Mouse (Mus musculus) liver, embryonic 11.5 days (tissue): ENCODE data around the gene Gm38119. TPM values are rescaled to one million over a fixed set of nuclear protein-coding genes. Genes with fewer than 3 reads are reported as not detected.
"Not testable (repeated sequence)": the region's sequence is repeated elsewhere in the genome, so short reads cannot be mapped to it uniquely, and the experiment has no call there.

Experiments used
- ATAC-seq: fragments of 200-750 bp; cut with Nextera tagmentation; replicated peaks from 2 replicates; pipeline ENCODE4 v1.8.0; 2017; ENCODE audit warnings: moderate number of reproducible peaks, mild to moderate bottlenecking, moderate TSS enrichment, moderate library complexity; ENCODE audit not compliant: low FRiP score
- DNase-seq: peaks from one replicate; pipeline ENCODE4 v3.0.0-alpha.2; 2017; ENCODE audit warnings: low spot score
- H3K27ac ChIP-seq: fragments of 300-500 bp; sonication (generic); 2 replicates; pipeline ENCODE4 v1.5.1; 2014; ENCODE audit warnings: mild to moderate bottlenecking, low read depth, low read length, control low read depth
- H3K27me3 ChIP-seq: fragments of 300-500 bp; sonication (generic); replicated peaks from 2 replicates; pipeline ENCODE4 v1.6.1; 2014; ENCODE audit warnings: low read length, mixed read lengths; ENCODE audit not compliant: control insufficient read depth, insufficient read depth
- H3K36me3 ChIP-seq: fragments of 300-500 bp; sonication (generic); 2 replicates; pipeline ENCODE4 v1.6.1; 2014; ENCODE audit warnings: mild to moderate bottlenecking, low read length, moderate library complexity, mixed read lengths; ENCODE audit not compliant: control insufficient read depth, insufficient read depth
- H3K4me1 ChIP-seq: fragments of 300-500 bp; sonication (generic); replicated peaks from 2 replicates; pipeline ENCODE4 v1.6.1; 2014; ENCODE audit warnings: low read length, mixed read lengths; ENCODE audit not compliant: control insufficient read depth, insufficient read depth
- H3K4me2 ChIP-seq: fragments of 300-500 bp; sonication (generic); 2 replicates; pipeline ENCODE4 v1.6.1; 2014; ENCODE audit warnings: mild to moderate bottlenecking, control low read depth, moderate library complexity
- H3K4me3 ChIP-seq: fragments of 300-500 bp; sonication (generic); 2 replicates; pipeline ENCODE4 v1.5.1; 2014; ENCODE audit warnings: low read depth, low read length, control low read depth
- H3K9ac ChIP-seq: fragments of 300-500 bp; sonication (generic); 2 replicates; pipeline ENCODE4 v1.6.1; 2014; ENCODE audit warnings: low read depth, low read length, control low read depth
- H3K9me3 ChIP-seq: fragments of 300-500 bp; sonication (generic); 2 replicates; pipeline ENCODE4 v1.6.1; 2016; ENCODE audit warnings: low read length, inconsistent platforms, mixed read lengths; ENCODE audit not compliant: control insufficient read depth
- WGBS: fragments of 180-500 bp; shearing (Covaris S2); extraction: QIAGEN DNeasy Blood & Tissue Kit; methylation state at CpG from one replicate; pipeline ENCODE4 v1.1.7; 2014; 5-methylcytosine and 5-hydroxymethylcytosine counted together
- polyA plus RNA-seq: library from polyadenylated mRNA; unstranded; fragments of >200 nt; fragmentation: Nextera tagmentation; extraction: Ambion mirVana; gene quantifications from 2 replicates; pipeline ENCODE4 v1.2.1, GENCODE M21; 2014

The Gm38119 gene
- polyA plus RNA-seq, 1 experiment from 2014 or later: not detected

DNA sequence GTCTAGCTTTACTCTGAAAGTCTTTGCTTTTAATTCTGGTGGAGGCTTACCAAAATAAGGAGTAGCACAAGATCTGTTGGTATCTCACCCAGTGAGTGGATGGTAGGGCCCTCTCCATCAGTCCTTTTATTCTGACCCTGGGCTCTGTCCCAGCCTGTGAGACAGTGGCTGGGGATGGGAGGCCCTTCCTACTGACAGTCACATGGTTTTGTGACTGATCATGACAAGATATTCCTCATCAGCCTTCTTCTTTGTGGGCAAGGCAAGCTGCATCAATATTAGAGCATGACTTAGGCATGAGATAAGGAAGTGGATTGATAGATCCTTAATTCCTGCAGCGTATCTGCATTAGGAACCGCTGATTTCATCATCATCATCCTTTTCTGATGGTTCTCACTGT is 29.9 kb downstream of the Gm38119 start, which contains the start of gene Lce1e:
Lce1e (minus strand) TSS at position 101 of the 400 bp plus-strand sequence.
- Histone ChIP-seq H3K27me3 (no peaks in the 10 kb centered on the region), H3K4me1 (no peaks in the 10 kb centered on the region), H3K4me3 (no peak within 1 kb of the TSS), H3K9ac (no peak within 1 kb of the TSS), H3K27ac (no peak within 1 kb of the TSS), H3K4me2 (no peak within 1 kb of the TSS), H3K36me3 (no peaks in the 10 kb centered on the region), H3K9me3 (no peaks in the 10 kb centered on the region)
- DNase-seq (no peak), ATAC-seq (no peak; the same call in 1 of the 2 replicates)
- WGBS: 75% methylated on average over 2 of the region's 2 CpGs

- H3K27me3 ChIP-seq: no peaks in the 10 kb centered on the region
- ATAC-seq (no peak), DNase-seq (no peak)
- H3K4me2 ChIP-seq: no peak overlapping the region
- H3K4me3 ChIP-seq: no peak overlapping the region
- no peaks in the 10 kb centered on the region for H3K4me1 ChIP-seq
- H3K9ac ChIP-seq: no peak overlapping the region
- WGBS: 31% methylated on average over 1 of the region's 1 CpGs
- no peak overlapping the region for H3K27ac ChIP-seq
- H3K9me3 ChIP-seq: no peaks in the 10 kb centered on the region
- H3K36me3 ChIP-seq: no peaks in the 10 kb centered on the region
These were observed 44.3 kb downstream of the Gm38119 start for GRCm38 (mm10) chr3:92694613-92695012.

DNA sequence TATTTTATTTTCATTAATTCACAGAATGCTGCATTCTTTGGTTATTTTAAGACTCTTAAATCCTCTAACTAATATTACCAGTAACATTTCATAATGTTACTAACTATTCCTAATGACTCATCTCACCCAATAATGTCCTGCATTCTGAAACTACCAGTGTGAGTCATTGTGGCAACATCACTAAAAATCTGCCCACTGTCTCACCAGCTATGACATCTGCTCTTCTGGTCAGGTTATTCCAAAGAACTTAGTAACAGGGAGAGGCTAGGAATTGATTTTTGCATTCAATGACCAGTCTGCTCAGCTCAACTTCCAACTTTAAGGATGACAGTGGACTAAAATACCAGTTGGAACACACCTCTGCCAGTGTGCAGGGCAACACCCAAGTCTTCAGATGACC is 47.2 kb downstream of the Gm38119 start:
- DNase-seq: no peak
- H3K4me3 ChIP-seq: no peak overlapping the region
- H3K4me2 ChIP-seq: no peak overlapping the region
- no peak overlapping the region for H3K27ac ChIP-seq
- H3K9me3 ChIP-seq: no peaks in the 10 kb centered on the region
- H3K9ac ChIP-seq: no peak overlapping the region
- ATAC-seq: no peak
- H3K36me3 ChIP-seq: no peaks in the 10 kb centered on the region
- H3K27me3 ChIP-seq: no peaks in the 10 kb centered on the region
- H3K4me1 ChIP-seq: no peaks in the 10 kb centered on the region

DNA sequence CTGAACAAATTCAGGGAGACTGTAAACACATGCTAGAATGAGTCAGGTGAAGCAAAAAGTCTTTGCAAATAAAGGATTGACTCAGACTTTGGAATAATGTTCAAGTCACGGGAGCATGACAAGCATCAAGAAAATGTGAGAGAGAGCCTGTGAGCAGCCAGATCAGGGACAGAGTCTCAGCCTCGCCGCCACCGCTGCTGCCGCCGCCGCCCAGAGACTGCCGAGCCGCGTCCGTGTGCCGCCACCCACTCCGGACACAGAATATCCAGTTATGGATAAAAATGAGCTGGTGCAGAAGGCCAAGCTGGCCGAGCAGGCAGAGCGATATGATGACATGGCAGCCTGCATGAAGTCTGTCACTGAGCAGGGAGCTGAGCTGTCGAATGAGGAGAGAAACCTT is 49.7 kb downstream of the Gm38119 start:
- not testable (repeated sequence) for H3K9me3 ChIP-seq, H3K4me3 ChIP-seq, H3K27me3 ChIP-seq, H3K4me1 ChIP-seq, H3K27ac ChIP-seq, H3K9ac ChIP-seq, DNase-seq, H3K36me3 ChIP-seq, ATAC-seq, H3K4me2 ChIP-seq
- WGBS: 64% methylated on average over 16 of the region's 16 CpGs

Other genes with a start within 250 kb of the Gm38119 start
- not detected in 2 replicates for gene Sprr4, start 238.6 kb downstream of the Gm38119 start, polyA plus RNA-seq
- not detected in 2 replicates for gene 2310046K23Rik, start 204.6 kb downstream of the Gm38119 start, polyA plus RNA-seq
- gene Ivl, start 165.4 kb downstream of the Gm38119 start, polyA plus RNA-seq: 0.08 TPM in 1 of 2 replicates, not detected in the other
- gene Smcp, start 150.1 kb downstream of the Gm38119 start, polyA plus RNA-seq: 0.22 TPM in 1 of 2 replicates, not detected in the other
- gene 2210017I01Rik, start 131.6 kb downstream of the Gm38119 start, polyA plus RNA-seq: not detected in 2 replicates
- not detected in 2 replicates for gene Lce6a, start 117.4 kb downstream of the Gm38119 start, polyA plus RNA-seq
- not detected in 2 replicates for gene Lce1a1, start 90.8 kb downstream of the Gm38119 start, polyA plus RNA-seq
- not detected in 2 replicates for gene Lce1b, start 82.2 kb downstream of the Gm38119 start, polyA plus RNA-seq
- gene Lce1a2, start 68.8 kb downstream of the Gm38119 start, polyA plus RNA-seq: not detected in 2 replicates
- not detected in 2 replicates for gene Lce1c, start 59.8 kb downstream of the Gm38119 start, polyA plus RNA-seq
- gene Lce1d, start 51.9 kb downstream of the Gm38119 start, polyA plus RNA-seq: not detected in 2 replicates
- gene Lce1e, start 30.0 kb downstream of the Gm38119 start, polyA plus RNA-seq: not detected in 2 replicates
- gene Lce1f, start 18.7 kb downstream of the Gm38119 start, polyA plus RNA-seq: not detected in 2 replicates
- not detected in 2 replicates for gene Lce1g, start 13.2 kb upstream of the Gm38119 start, polyA plus RNA-seq
- not detected in 2 replicates for gene Lce1h, start 26.0 kb upstream of the Gm38119 start, polyA plus RNA-seq
- not detected in 2 replicates for gene Lce1i, start 39.8 kb upstream of the Gm38119 start, polyA plus RNA-seq
- gene Lce1j, start 51.4 kb upstream of the Gm38119 start, polyA plus RNA-seq: not detected in 2 replicates
- gene Lce1k, start 68.8 kb upstream of the Gm38119 start, polyA plus RNA-seq: not detected in 2 replicates
- not detected in 2 replicates for gene Kprp, start 88.2 kb upstream of the Gm38119 start, polyA plus RNA-seq
- not detected in 2 replicates for gene Lce1l, start 112.2 kb upstream of the Gm38119 start, polyA plus RNA-seq
- gene 2310050C09Rik, start 131.1 kb upstream of the Gm38119 start, polyA plus RNA-seq: not detected in 2 replicates
- gene Lce3a, start 187.1 kb upstream of the Gm38119 start, polyA plus RNA-seq: not detected in 2 replicates
- not detected in 2 replicates for gene Lce3b, start 193.9 kb upstream of the Gm38119 start, polyA plus RNA-seq
- gene Lce3c, start 205.4 kb upstream of the Gm38119 start, polyA plus RNA-seq: not detected in 2 replicates
- not detected in 2 replicates for gene Lce3d, start 218.3 kb upstream of the Gm38119 start, polyA plus RNA-seq
- not detected in 2 replicates for gene Lce3e, start 228.0 kb upstream of the Gm38119 start, polyA plus RNA-seq